Mouse (Mus musculus): ENCODE measurements around the gene Gm525. TPM values are rescaled to one million over a fixed set of nuclear protein-coding genes. Genes with fewer than 3 reads are reported as not detected.

Gene Gm525
- 0.93 and 1.7 TPM in 2 replicates for polyA plus RNA-seq (2015; fragmentation: Nextera tagmentation; extraction: Ambion mirVana)

- 72% methylated on average over 8 of the region's 8 CpGs for WGBS
- Histone ChIP-seq H3K4me3 (ENCODE audit: low read depth, low read length) (no peak within 1 kb of the TSS), H3K9ac (ENCODE audit: low read depth, low read length) (no peak within 1 kb of the TSS), H3K27me3 (replicated peaks; ENCODE audit: control insufficient read depth, insufficient read depth, low read length) (no peaks in the 10 kb centered on the region), H3K36me3 (ENCODE audit: control insufficient read depth, insufficient read depth) (no peaks in the 10 kb centered on the region), H3K4me1 (replicated peaks; ENCODE audit: control insufficient read depth, insufficient read depth, low read length) (no peaks in the 10 kb centered on the region), H3K27ac (ENCODE audit: low read depth, low read length) (no peak within 1 kb of the TSS), H3K9me3 (ENCODE audit: control insufficient read depth) (no peaks in the 10 kb centered on the region), H3K4me2 (replicated peaks; ENCODE audit: low read depth) (no peak within 1 kb of the TSS)
- TF ChIP-seq CTCF (IDR thresholded peaks at IDR 0.05; ENCODE audit: low read depth) = no peak
- no peak for ATAC-seq
Observed at GRCm38 (mm10) chr11:89073541-89073940, at the start of gene Gm525. Gene Gm525, plus strand, starts transcription at chr11:89073841.

DNA sequence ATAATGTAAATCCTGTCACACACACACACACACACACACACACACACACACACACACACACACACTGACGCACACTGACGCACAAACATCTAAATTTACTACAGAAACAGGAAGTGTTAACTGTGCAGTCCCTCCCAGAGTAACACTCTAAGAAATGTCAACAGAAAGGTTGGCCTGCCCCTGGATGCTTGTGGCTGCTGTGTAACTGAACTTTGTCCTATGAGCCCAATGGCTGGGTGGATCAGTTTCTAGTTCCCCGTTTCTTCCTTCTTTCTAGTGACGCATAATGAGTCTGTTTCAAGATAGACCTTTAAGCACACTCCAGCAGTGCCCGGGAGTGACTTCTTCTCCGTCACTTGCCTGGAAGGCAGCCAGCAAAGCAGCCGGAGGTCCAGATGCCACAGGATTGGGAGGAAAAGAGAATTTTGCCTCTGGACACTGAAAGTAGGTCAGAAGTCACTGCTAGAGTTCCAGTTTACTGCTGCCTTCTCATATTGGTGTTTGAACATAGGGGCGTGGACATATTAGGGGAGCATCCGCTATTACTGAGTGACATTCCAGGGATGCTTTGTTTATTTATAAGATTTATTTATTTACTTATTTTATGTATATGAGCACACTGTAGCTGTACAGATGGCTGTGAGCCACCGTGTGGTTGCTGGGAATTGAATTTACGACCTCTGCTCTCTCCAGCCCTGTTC is 49.3 kb upstream of the Gm525 start:
- Histone ChIP-seq H3K4me2 (replicated peaks; ENCODE audit: low read depth) (peak overlapping the region; percentile 37), H3K27ac (ENCODE audit: low read depth, low read length) (peak overlapping the region; percentile 79), H3K4me1 (replicated peaks; ENCODE audit: control insufficient read depth, insufficient read depth, low read length) (peaks cover 14% of the 10 kb centered on the region; the same call in 1 of the 2 replicates), H3K4me3 (ENCODE audit: low read depth, low read length) (no peak overlapping the region), H3K36me3 (ENCODE audit: control insufficient read depth, insufficient read depth) (peaks cover 13% of the 10 kb centered on the region), H3K9ac (ENCODE audit: low read depth, low read length) (no peak overlapping the region), H3K9me3 (ENCODE audit: control insufficient read depth) (no peaks in the 10 kb centered on the region), H3K27me3 (replicated peaks; ENCODE audit: control insufficient read depth, insufficient read depth, low read length) (no peaks in the 10 kb centered on the region)
- peak; percentile 15; the same call in 1 of the 2 replicates for TF ChIP-seq CTCF (IDR thresholded peaks at IDR 0.05; ENCODE audit: low read depth)
- ATAC-seq = peak; percentile 80
- WGBS = 9% methylated on average over 11 of the region's 11 CpGs

DNA sequence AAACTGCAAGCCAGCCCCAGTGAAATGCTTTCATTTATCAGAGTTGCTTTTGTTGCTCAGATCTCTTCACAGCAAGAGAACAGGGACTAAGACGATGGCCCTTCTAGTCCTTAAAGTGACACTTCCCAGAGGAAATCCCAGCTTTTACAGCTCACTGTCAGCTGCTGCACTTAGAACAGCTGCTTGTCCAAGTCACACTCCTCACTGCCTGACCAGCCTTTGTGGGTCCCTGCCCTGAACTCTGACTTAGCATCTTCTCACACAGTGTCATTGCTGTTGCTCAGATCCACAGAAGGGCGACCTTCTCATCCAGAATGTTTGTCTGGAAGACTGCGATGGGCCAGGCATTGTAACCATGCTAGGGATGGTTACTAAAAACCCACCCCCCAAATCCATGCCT is 48.0 kb upstream of the Gm525 start:
- no peak overlapping the region for H3K4me2 ChIP-seq (replicated peaks; ENCODE audit: low read depth)
- no peak overlapping the region for H3K4me3 ChIP-seq (ENCODE audit: low read depth, low read length)
- no peak for ATAC-seq
- H3K27me3 ChIP-seq (replicated peaks; ENCODE audit: control insufficient read depth, insufficient read depth, low read length) = no peaks in the 10 kb centered on the region
- WGBS = 79% methylated on average over 3 of the region's 3 CpGs
- no peaks in the 10 kb centered on the region for H3K9me3 ChIP-seq (ENCODE audit: control insufficient read depth)
- H3K9ac ChIP-seq (ENCODE audit: low read depth, low read length) = no peak overlapping the region
- peaks cover 14% of the 10 kb centered on the region; the same call in 1 of the 2 replicates for H3K4me1 ChIP-seq (replicated peaks; ENCODE audit: control insufficient read depth, insufficient read depth, low read length)
- TF ChIP-seq CTCF (IDR thresholded peaks at IDR 0.05; ENCODE audit: low read depth) = no peak
- H3K27ac ChIP-seq (ENCODE audit: low read depth, low read length) = peak overlapping the region; percentile 31; the same call in 1 of the 2 replicates
- H3K36me3 ChIP-seq (ENCODE audit: control insufficient read depth, insufficient read depth) = peaks cover 4% of the 10 kb centered on the region

DNA sequence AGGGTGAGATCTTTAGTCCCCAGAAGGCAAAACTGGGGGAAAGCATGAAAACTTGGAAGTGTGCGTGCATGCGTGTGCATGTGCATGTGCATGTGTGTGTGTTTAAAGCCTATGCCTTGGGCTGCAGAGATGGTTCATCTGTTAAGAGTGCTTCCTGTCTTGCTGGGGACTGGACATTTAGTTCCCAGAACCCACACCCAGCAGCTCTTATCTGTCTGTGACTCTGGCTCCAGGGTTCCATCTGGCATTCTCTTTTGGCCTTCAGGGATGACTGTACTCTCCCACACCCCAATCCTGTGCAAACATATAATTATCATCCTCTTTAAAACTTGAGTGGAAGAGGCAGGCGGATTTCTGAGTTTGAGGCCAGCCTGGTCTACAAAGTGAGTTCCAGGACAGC is 47.5 kb upstream of the Gm525 start:
- H3K27ac ChIP-seq (ENCODE audit: low read depth, low read length) = no peak overlapping the region; the same call in 1 of the 2 replicates
- no peak overlapping the region for H3K9ac ChIP-seq (ENCODE audit: low read depth, low read length)
- no peak overlapping the region for H3K4me2 ChIP-seq (replicated peaks; ENCODE audit: low read depth)
- H3K9me3 ChIP-seq (ENCODE audit: control insufficient read depth) = no peaks in the 10 kb centered on the region
- H3K36me3 ChIP-seq (ENCODE audit: control insufficient read depth, insufficient read depth) = no peaks in the 10 kb centered on the region
- H3K27me3 ChIP-seq (replicated peaks; ENCODE audit: control insufficient read depth, insufficient read depth, low read length) = no peaks in the 10 kb centered on the region
- no peak overlapping the region for H3K4me3 ChIP-seq (ENCODE audit: low read depth, low read length)
- 81% methylated on average over 3 of the region's 3 CpGs for WGBS
- no peak for TF ChIP-seq CTCF (IDR thresholded peaks at IDR 0.05; ENCODE audit: low read depth)
- H3K4me1 ChIP-seq (replicated peaks; ENCODE audit: control insufficient read depth, insufficient read depth, low read length) = peaks cover 12% of the 10 kb centered on the region; the same call in 1 of the 2 replicates
- no peak for ATAC-seq

DNA sequence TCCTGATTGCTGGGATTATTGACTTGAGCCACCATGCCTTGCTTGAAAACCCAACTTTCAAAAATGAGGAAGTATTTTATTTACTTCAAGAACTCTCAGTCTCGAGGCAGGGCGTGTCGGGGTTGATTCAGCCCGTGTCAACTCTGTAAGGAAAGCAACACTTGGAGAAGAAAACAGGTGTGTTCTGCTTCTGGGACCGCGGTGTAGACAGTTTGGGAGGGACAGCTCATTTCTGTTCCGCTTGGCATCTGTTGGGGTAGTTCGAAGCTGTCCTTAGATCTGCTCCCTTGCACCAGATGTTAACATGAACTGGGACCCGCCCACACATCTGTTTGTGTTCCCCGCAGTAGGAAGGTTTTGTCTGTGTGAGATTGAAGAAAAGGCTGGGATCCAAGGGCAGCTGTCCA is 45.7 kb upstream of the Gm525 start:
- no peak overlapping the region; the same call in 1 of the 2 replicates for H3K4me2 ChIP-seq (replicated peaks; ENCODE audit: low read depth)
- WGBS = 31% methylated on average over 10 of the region's 10 CpGs
- H3K4me3 ChIP-seq (ENCODE audit: low read depth, low read length) = no peak overlapping the region
- no peak; the same call in 1 of the 2 replicates for ATAC-seq
- TF ChIP-seq CTCF (IDR thresholded peaks at IDR 0.05; ENCODE audit: low read depth) = no peak
- no peaks in the 10 kb centered on the region for H3K36me3 ChIP-seq (ENCODE audit: control insufficient read depth, insufficient read depth)
- no peaks in the 10 kb centered on the region for H3K27me3 ChIP-seq (replicated peaks; ENCODE audit: control insufficient read depth, insufficient read depth, low read length)
- no peak overlapping the region for H3K9ac ChIP-seq (ENCODE audit: low read depth, low read length)
- H3K27ac ChIP-seq (ENCODE audit: low read depth, low read length) = peak overlapping the region; percentile 54
- H3K9me3 ChIP-seq (ENCODE audit: control insufficient read depth) = no peaks in the 10 kb centered on the region
- H3K4me1 ChIP-seq (replicated peaks; ENCODE audit: control insufficient read depth, insufficient read depth, low read length) = 0 out of 2 replicates have a peak, but pooled peaks cover 9% of the 10 kb centered on the region

GRCm38 (mm10) chr11:89028871-89029405 is 44.7 kb upstream of the Gm525 start:
- 30% methylated on average over 10 of the region's 10 CpGs for WGBS
- Histone ChIP-seq H3K27ac (ENCODE audit: low read depth, low read length) (0 out of 2 replicates have a peak overlapping the region, but pooled peaks have one; percentile 35), H3K9ac (ENCODE audit: low read depth, low read length) (no peak overlapping the region), H3K4me3 (ENCODE audit: low read depth, low read length) (no peak overlapping the region), H3K27me3 (replicated peaks; ENCODE audit: control insufficient read depth, insufficient read depth, low read length) (no peaks in the 10 kb centered on the region), H3K4me2 (replicated peaks; ENCODE audit: low read depth) (no peak overlapping the region), H3K9me3 (ENCODE audit: control insufficient read depth) (no peaks in the 10 kb centered on the region), H3K4me1 (replicated peaks; ENCODE audit: control insufficient read depth, insufficient read depth, low read length) (0 out of 2 replicates have a peak, but pooled peaks cover 4% of the 10 kb centered on the region), H3K36me3 (ENCODE audit: control insufficient read depth, insufficient read depth) (no peaks in the 10 kb centered on the region)
- TF ChIP-seq CTCF (IDR thresholded peaks at IDR 0.05; ENCODE audit: low read depth) = no peak
- no peak for ATAC-seq
